Mouse (Mus musculus) macrophage (primary cell): ENCODE results near the gene Fxyd2. TPM values are rescaled to one million over a fixed set of nuclear protein-coding genes. Genes with fewer than 3 reads are reported as not detected.

Experiments
- H3K27ac ChIP-seq: fragments of 350-480 bp; formaldehyde crosslinking; 2 replicates; pipeline ENCODE4 v1.9.0; 2021
- H3K36me3 ChIP-seq: fragments of 350-480 bp; formaldehyde crosslinking; 2 replicates; pipeline ENCODE4 v1.9.0; 2021; ENCODE audit errors: inconsistent target
- H3K4me3 ChIP-seq: fragments of 350-480 bp; formaldehyde crosslinking; 2 replicates; pipeline ENCODE4 v1.9.0; 2021; ENCODE audit errors: inconsistent target
- H3K79me2 ChIP-seq: fragments of 350-480 bp; formaldehyde crosslinking; 2 replicates; pipeline ENCODE4 v1.9.0; 2021; ENCODE audit errors: inconsistent target
- WGBS: methylation state at CpG from one replicate; pipeline ENCODE4 v1.1.7; 2026; ENCODE audit warnings: inconsistent platforms; ENCODE audit not compliant: missing documents; 5-methylcytosine and 5-hydroxymethylcytosine counted together
- polyA plus RNA-seq: library from polyadenylated mRNA; stranded (reverse); fragments of 250-400 nt; gene quantifications from 3 replicates; pipeline ENCODE4 v1.2.4, GENCODE M21; 2018; ENCODE audit warnings: inconsistent platforms

Gene Fxyd2
- polyA plus RNA-seq, 1 experiment from 2014 or later, result 1.8 TPM

DNA sequence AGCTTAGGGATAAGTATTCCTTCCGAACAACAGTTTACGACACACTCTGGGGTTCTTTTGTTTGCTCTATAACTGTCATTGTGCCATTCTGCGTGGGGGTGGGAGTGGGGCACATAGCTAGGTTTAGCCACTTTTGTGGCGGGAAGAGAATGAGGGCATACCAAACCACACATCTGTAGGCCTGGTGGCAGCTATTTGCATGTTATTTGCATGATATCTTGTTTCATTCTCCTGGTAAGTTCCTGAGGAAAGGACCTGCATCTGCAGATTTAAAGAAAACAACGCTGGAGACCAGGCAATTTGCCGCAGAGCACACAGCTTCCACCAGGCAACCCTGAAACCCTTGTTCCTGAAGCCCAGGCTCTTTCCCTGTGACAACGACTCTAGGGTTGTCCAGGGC is 57.7 kb downstream of the Fxyd2 start:
- 17% methylated on average over 7 of the region's 7 CpGs for WGBS
- no peaks in the 10 kb centered on the region for H3K36me3 ChIP-seq
- no peaks in the 10 kb centered on the region for H3K79me2 ChIP-seq
- H3K27ac ChIP-seq, result no peak overlapping the region
- no peak overlapping the region for H3K4me3 ChIP-seq

DNA sequence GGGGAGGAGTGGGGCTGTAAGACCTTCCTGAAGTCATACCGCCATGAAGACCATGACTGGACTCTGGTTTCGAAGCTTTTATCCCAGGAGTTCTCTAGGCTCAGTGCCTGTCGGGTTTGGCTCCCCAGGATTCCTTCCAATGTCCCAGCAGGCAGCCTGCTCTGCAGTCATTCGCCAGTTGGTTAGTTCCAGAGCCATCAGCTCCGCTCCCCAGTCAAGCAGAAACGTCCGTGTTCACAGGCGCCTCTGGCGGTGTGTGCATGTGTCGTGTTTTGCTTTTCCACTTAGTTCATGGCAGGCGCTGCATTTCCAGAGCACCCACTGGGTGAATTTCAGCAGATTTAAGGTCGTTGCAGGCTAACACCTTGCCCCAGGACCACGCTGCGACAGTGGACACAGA is 58.9 kb downstream of the Fxyd2 start:
- Histone ChIP-seq H3K4me3 (no peak overlapping the region), H3K27ac (no peak overlapping the region), H3K36me3 (no peaks in the 10 kb centered on the region), H3K79me2 (no peaks in the 10 kb centered on the region)
- WGBS, result 89% methylated on average over 14 of the region's 14 CpGs

Other genes with a start within 250 kb of the Fxyd2 start
- gene BC049352, start 217.7 kb upstream of the Fxyd2 start, polyA plus RNA-seq, result 0.32 to 0.98 TPM (median 0.83 TPM) in 3 replicates
- 0.54 to 2.3 TPM (median 2.1 TPM) in 3 replicates for gene Tmprss4, start 195.6 kb upstream of the Fxyd2 start, polyA plus RNA-seq
- 35.9 to 150 TPM (median 72.1 TPM) in 3 replicates for gene Il10ra, start 130.5 kb upstream of the Fxyd2 start, polyA plus RNA-seq
- gene Tmprss13, start 80.6 kb upstream of the Fxyd2 start, polyA plus RNA-seq, result not detected in 3 replicates
- not detected in 3 replicates for gene Fxyd6, start 29.5 kb upstream of the Fxyd2 start, polyA plus RNA-seq
- 0.09 TPM in 1 of 3 replicates, not detected in the others for gene Dscaml1, start 27.0 kb downstream of the Fxyd2 start, polyA plus RNA-seq